Mouse (Mus musculus): ENCODE measurements around the gene Rnf224.

GRCm38 (mm10) chr2:25221331-25221772, 15.2 kb downstream of the Rnf224 start:
- TF ChIP-seq POLR2A (IDR thresholded peaks at IDR 0.05; ENCODE audit: control insufficient read depth, extremely low read depth, insufficient read depth, low read length, poor library complexity) (no peak), CTCF (IDR thresholded peaks at IDR 0.05; ENCODE audit: borderline replicate concordance, control insufficient read depth, extremely low read depth, insufficient read depth, low read length, poor library complexity) (no peak)
